Mouse (Mus musculus): ENCODE measurements around the gene Papss2. TPM values are rescaled to one million over a fixed set of nuclear protein-coding genes. Genes with fewer than 3 reads are reported as not detected.
A peak's percentile ranks its signal among the peaks of the same experiment; 100 is the strongest.

The Papss2 gene
- 0.70 and 0.84 TPM in 2 replicates for polyA plus RNA-seq (2014; fragmentation: Nextera tagmentation; extraction: Ambion mirVana)

- Histone ChIP-seq H3K9ac (ENCODE audit: low read length) (peak within 1 kb of the TSS; percentile 60), H3K4me1 (ENCODE audit: control insufficient read depth, insufficient read depth, low read length) (no peaks in the 10 kb centered on the region), H3K27ac (ENCODE audit: low read depth, low read length) (no peak within 1 kb of the TSS), H3K9me3 (replicated peaks; ENCODE audit: control insufficient read depth, low read length) (no peaks in the 10 kb centered on the region), H3K36me3 (ENCODE audit: control insufficient read depth, insufficient read depth, low read length) (no peaks in the 10 kb centered on the region), H3K27me3 (replicated peaks; ENCODE audit: control insufficient read depth, insufficient read depth, low read length) (peaks cover 10% of the 10 kb centered on the region; the same call in 1 of the 2 replicates), H3K4me2 (ENCODE audit: low read length) (peak within 1 kb of the TSS; percentile 74), H3K4me3 (ENCODE audit: low read depth, low read length) (peak within 1 kb of the TSS; percentile 44)
- DNase-seq (ENCODE audit: low spot score) (peak; percentile 33), ATAC-seq (peak; percentile 80)
- WGBS, result under 1% methylated on average over 59 of the region's 64 CpGs
These were observed at the start of gene Papss2 for GRCm38 (mm10) chr19:32595506-32596286. Gene Papss2 (plus strand): TSS chr19:32595790.

GRCm38 (mm10) chr19:32547396-32547795 lies 48.2 kb upstream of the Papss2 start:
- Histone ChIP-seq H3K4me3 (ENCODE audit: low read depth, low read length) (no peak overlapping the region), H3K27me3 (replicated peaks; ENCODE audit: control insufficient read depth, insufficient read depth, low read length) (no peaks in the 10 kb centered on the region), H3K36me3 (ENCODE audit: control insufficient read depth, insufficient read depth, low read length) (no peaks in the 10 kb centered on the region), H3K9me3 (replicated peaks; ENCODE audit: control insufficient read depth, low read length) (no peaks in the 10 kb centered on the region), H3K27ac (ENCODE audit: low read depth, low read length) (no peak overlapping the region), H3K4me2 (ENCODE audit: low read length) (no peak overlapping the region), H3K4me1 (ENCODE audit: control insufficient read depth, insufficient read depth, low read length) (no peaks in the 10 kb centered on the region), H3K9ac (ENCODE audit: low read length) (no peak overlapping the region)
- WGBS, result 94% methylated on average over 3 of the region's 3 CpGs
- ATAC-seq, result no peak
- no peak for DNase-seq (ENCODE audit: low spot score)

GRCm38 (mm10) chr19:32548202-32548601 lies 47.4 kb upstream of the Papss2 start:
- H3K9ac ChIP-seq (ENCODE audit: low read length), result no peak overlapping the region
- no peaks in the 10 kb centered on the region for H3K36me3 ChIP-seq (ENCODE audit: control insufficient read depth, insufficient read depth, low read length)
- no peaks in the 10 kb centered on the region for H3K4me1 ChIP-seq (ENCODE audit: control insufficient read depth, insufficient read depth, low read length)
- DNase-seq (ENCODE audit: low spot score) (no peak), ATAC-seq (no peak)
- 88% methylated on average over 15 of the region's 15 CpGs for WGBS
- no peaks in the 10 kb centered on the region for H3K9me3 ChIP-seq (replicated peaks; ENCODE audit: control insufficient read depth, low read length)
- no peak overlapping the region for H3K4me3 ChIP-seq (ENCODE audit: low read depth, low read length)
- H3K27me3 ChIP-seq (replicated peaks; ENCODE audit: control insufficient read depth, insufficient read depth, low read length), result no peaks in the 10 kb centered on the region
- no peak overlapping the region for H3K4me2 ChIP-seq (ENCODE audit: low read length)
- no peak overlapping the region for H3K27ac ChIP-seq (ENCODE audit: low read depth, low read length)

- 74% methylated on average over 5 of the region's 5 CpGs for WGBS
- Histone ChIP-seq H3K27me3 (replicated peaks; ENCODE audit: control insufficient read depth, insufficient read depth, low read length) (no peaks in the 10 kb centered on the region), H3K9ac (ENCODE audit: low read length) (no peak overlapping the region), H3K4me3 (ENCODE audit: low read depth, low read length) (no peak overlapping the region), H3K27ac (ENCODE audit: low read depth, low read length) (no peak overlapping the region), H3K9me3 (replicated peaks; ENCODE audit: control insufficient read depth, low read length) (no peaks in the 10 kb centered on the region), H3K4me2 (ENCODE audit: low read length) (no peak overlapping the region), H3K36me3 (ENCODE audit: control insufficient read depth, insufficient read depth, low read length) (no peaks in the 10 kb centered on the region), H3K4me1 (ENCODE audit: control insufficient read depth, insufficient read depth, low read length) (no peaks in the 10 kb centered on the region)
- no peak for ATAC-seq
- no peak for DNase-seq (ENCODE audit: low spot score)
These were observed 45.1 kb upstream of the Papss2 start for GRCm38 (mm10) chr19:32550446-32550845.

GRCm38 (mm10) chr19:32551442-32551841 lies 44.1 kb upstream of the Papss2 start:
- H3K4me1 ChIP-seq (ENCODE audit: control insufficient read depth, insufficient read depth, low read length), result no peaks in the 10 kb centered on the region
- H3K4me3 ChIP-seq (ENCODE audit: low read depth, low read length), result no peak overlapping the region
- H3K4me2 ChIP-seq (ENCODE audit: low read length), result no peak overlapping the region
- ATAC-seq (no peak), DNase-seq (ENCODE audit: low spot score) (no peak)
- no peaks in the 10 kb centered on the region for H3K36me3 ChIP-seq (ENCODE audit: control insufficient read depth, insufficient read depth, low read length)
- H3K9ac ChIP-seq (ENCODE audit: low read length), result no peak overlapping the region
- no peaks in the 10 kb centered on the region for H3K27me3 ChIP-seq (replicated peaks; ENCODE audit: control insufficient read depth, insufficient read depth, low read length)
- WGBS, result 77% methylated on average over 3 of the region's 3 CpGs
- H3K27ac ChIP-seq (ENCODE audit: low read depth, low read length), result no peak overlapping the region
- no peaks in the 10 kb centered on the region for H3K9me3 ChIP-seq (replicated peaks; ENCODE audit: control insufficient read depth, low read length)

GRCm38 (mm10) chr19:32552106-32552505 lies 43.5 kb upstream of the Papss2 start:
- Histone ChIP-seq H3K9ac (ENCODE audit: low read length) (no peak overlapping the region), H3K27ac (ENCODE audit: low read depth, low read length) (no peak overlapping the region), H3K9me3 (replicated peaks; ENCODE audit: control insufficient read depth, low read length) (no peaks in the 10 kb centered on the region), H3K27me3 (replicated peaks; ENCODE audit: control insufficient read depth, insufficient read depth, low read length) (no peaks in the 10 kb centered on the region), H3K4me3 (ENCODE audit: low read depth, low read length) (no peak overlapping the region), H3K4me2 (ENCODE audit: low read length) (no peak overlapping the region), H3K4me1 (ENCODE audit: control insufficient read depth, insufficient read depth, low read length) (no peaks in the 10 kb centered on the region), H3K36me3 (ENCODE audit: control insufficient read depth, insufficient read depth, low read length) (no peaks in the 10 kb centered on the region)
- no peak for ATAC-seq
- 58% methylated on average over 1 of the region's 1 CpGs for WGBS
- DNase-seq (ENCODE audit: low spot score), result no peak

GRCm38 (mm10) chr19:32553310-32553709 lies 42.3 kb upstream of the Papss2 start:
- no peak overlapping the region for H3K4me2 ChIP-seq (ENCODE audit: low read length)
- H3K27me3 ChIP-seq (replicated peaks; ENCODE audit: control insufficient read depth, insufficient read depth, low read length), result no peaks in the 10 kb centered on the region
- no peaks in the 10 kb centered on the region for H3K36me3 ChIP-seq (ENCODE audit: control insufficient read depth, insufficient read depth, low read length)
- no peaks in the 10 kb centered on the region for H3K9me3 ChIP-seq (replicated peaks; ENCODE audit: control insufficient read depth, low read length)
- no peak overlapping the region for H3K9ac ChIP-seq (ENCODE audit: low read length)
- H3K4me1 ChIP-seq (ENCODE audit: control insufficient read depth, insufficient read depth, low read length), result no peaks in the 10 kb centered on the region
- H3K27ac ChIP-seq (ENCODE audit: low read depth, low read length), result no peak overlapping the region
- WGBS, result 74% methylated on average over 3 of the region's 3 CpGs
- no peak overlapping the region for H3K4me3 ChIP-seq (ENCODE audit: low read depth, low read length)
- ATAC-seq (no peak), DNase-seq (ENCODE audit: low spot score) (no peak)

GRCm38 (mm10) chr19:32555257-32555656 lies 40.3 kb upstream of the Papss2 start:
- DNase-seq (ENCODE audit: low spot score) (peak; percentile 66), ATAC-seq (peak; percentile 58; the same call in 1 of the 2 replicates)
- Histone ChIP-seq H3K4me1 (ENCODE audit: control insufficient read depth, insufficient read depth, low read length) (no peaks in the 10 kb centered on the region), H3K9ac (ENCODE audit: low read length) (no peak overlapping the region), H3K36me3 (ENCODE audit: control insufficient read depth, insufficient read depth, low read length) (no peaks in the 10 kb centered on the region), H3K27ac (ENCODE audit: low read depth, low read length) (no peak overlapping the region), H3K9me3 (replicated peaks; ENCODE audit: control insufficient read depth, low read length) (no peaks in the 10 kb centered on the region), H3K4me3 (ENCODE audit: low read depth, low read length) (no peak overlapping the region), H3K27me3 (replicated peaks; ENCODE audit: control insufficient read depth, insufficient read depth, low read length) (no peaks in the 10 kb centered on the region), H3K4me2 (ENCODE audit: low read length) (no peak overlapping the region)
- 7% methylated on average over 3 of the region's 3 CpGs for WGBS

- DNase-seq (ENCODE audit: low spot score) (no peak), ATAC-seq (no peak)
- Histone ChIP-seq H3K27me3 (replicated peaks; ENCODE audit: control insufficient read depth, insufficient read depth, low read length) (no peaks in the 10 kb centered on the region), H3K27ac (ENCODE audit: low read depth, low read length) (no peak overlapping the region), H3K9me3 (replicated peaks; ENCODE audit: control insufficient read depth, low read length) (no peaks in the 10 kb centered on the region), H3K4me2 (ENCODE audit: low read length) (no peak overlapping the region), H3K36me3 (ENCODE audit: control insufficient read depth, insufficient read depth, low read length) (no peaks in the 10 kb centered on the region), H3K4me1 (ENCODE audit: control insufficient read depth, insufficient read depth, low read length) (no peaks in the 10 kb centered on the region), H3K9ac (ENCODE audit: low read length) (no peak overlapping the region), H3K4me3 (ENCODE audit: low read depth, low read length) (no peak overlapping the region)
- 87% methylated on average over 8 of the region's 8 CpGs for WGBS
These were observed 28.6 kb upstream of the Papss2 start for GRCm38 (mm10) chr19:32567025-32567424.
